Mouse (Mus musculus) bone marrow macrophage, adult 2 months (primary cell): Measurements from ENCODE around the gene Arhgef9.

Experiments used
- CTCF ChIP-seq: IDR thresholded peaks from 2 replicates; pipeline ENCODE4 v1.5.1; 2012; ENCODE audit warnings: low read depth, mild to moderate bottlenecking, low read length, moderate library complexity
- POLR2A ChIP-seq: IDR thresholded peaks from 2 replicates; pipeline ENCODE4 v1.6.1; 2012; ENCODE audit warnings: mild to moderate bottlenecking, low read depth, low read length, borderline replicate concordance

GRCm38 (mm10) chrX:95196104-95196919, at the start of gene Arhgef9:
- no peak for TF ChIP-seq POLR2A
- TF ChIP-seq CTCF = no peak
